Mouse (Mus musculus): ENCODE measurements around the gene Mrps21.
"Not testable (repeated sequence)": the region's sequence is repeated elsewhere in the genome, so short reads cannot be mapped to it uniquely, and the experiment has no call there.

GRCm38 (mm10) chr3:95857050-95857449 is 14.3 kb downstream of the Mrps21 start:
- TF ChIP-seq TAL1, GATA1 (IDR thresholded peaks at IDR 0.05; ENCODE audit: low read length): not testable (repeated sequence)

Data from erythroblast, embryonic 14.5 days (primary cell).